Mouse (Mus musculus) CH12.LX (cell line): Measurements from ENCODE around the gene Ndufb2. TPM values are rescaled to one million over a fixed set of nuclear protein-coding genes. Genes with fewer than 3 reads are reported as not detected.
A peak's percentile ranks its signal among the peaks of the same experiment; 100 is the strongest.

Experiments
- DNase-seq: peaks from one replicate; pipeline ENCODE4 v3.0.0-alpha.2; 2013; ENCODE audit errors: extremely low read depth
- H3K27ac ChIP-seq: 2 replicates; pipeline ENCODE4 v1.5.1; 2012; ENCODE audit warnings: low read depth, mild to moderate bottlenecking, control low read depth, moderate library complexity; ENCODE audit not compliant: insufficient read depth
- H3K27me3 ChIP-seq: replicated peaks from 2 replicates; pipeline ENCODE3; 2012; ENCODE audit warnings: inconsistent platforms
- H3K36me3 ChIP-seq, 2 experiments: replicated peaks in 1 of 2; 2 replicates each; pipeline versions ENCODE3 to v1.6.1; 2012; ENCODE audit warnings: inconsistent platforms in 1 of 2, low read length in 1 of 2, mild to moderate bottlenecking in 1 of 2, mixed read lengths in 1 of 2, moderate library complexity in 1 of 2; ENCODE audit not compliant: control insufficient read depth in 1 of 2, insufficient read depth in 1 of 2
- H3K4me1 ChIP-seq, 2 experiments: 2 replicates each; pipeline ENCODE4 v1.6.1; 2012; ENCODE audit warnings: inconsistent platforms in 1 of 2, moderate library complexity in 1 of 2; ENCODE audit not compliant: insufficient read depth in 2 of 2, control insufficient read depth in 1 of 2
- H3K4me2 ChIP-seq: 2 replicates; pipeline ENCODE4 v1.6.1; 2012; ENCODE audit warnings: low read depth, mild to moderate bottlenecking, control low read depth; ENCODE audit not compliant: poor library complexity, insufficient read depth, severe bottlenecking
- H3K4me3 ChIP-seq, 3 experiments: fragments of 150-350 bp in 1 of 3; sonication (generic) in 1 of 3; replicated peaks in 1 of 3; 2 replicates each; pipeline versions ENCODE3 to v1.5.1; 2011 to 2012; ENCODE audit warnings: low read depth in 2 of 3, low read length in 2 of 3, mild to moderate bottlenecking in 2 of 3, moderate library complexity in 2 of 3, control low read depth in 1 of 3, improper control_type of control experiment in 1 of 3, inconsistent platforms in 1 of 3, mixed read lengths in 1 of 3; ENCODE audit not compliant: poor library complexity in 1 of 3
- H3K79me2 ChIP-seq: replicated peaks from 2 replicates; pipeline ENCODE4 v1.6.1; 2012; ENCODE audit warnings: mild to moderate bottlenecking, moderate library complexity; ENCODE audit not compliant: control insufficient read depth, poor library complexity, insufficient read depth, severe bottlenecking; ENCODE audit errors: extremely low read depth
- H3K9ac ChIP-seq: 2 replicates; pipeline ENCODE4 v1.6.1; 2012; ENCODE audit warnings: low read depth, mild to moderate bottlenecking, control low read depth, moderate library complexity; ENCODE audit not compliant: insufficient read depth
- H3K9me3 ChIP-seq: replicated peaks from 2 replicates; pipeline ENCODE3; 2012; ENCODE audit warnings: low read length, inconsistent platforms, mixed read lengths
- BHLHE40 ChIP-seq: IDR thresholded peaks from 2 replicates; pipeline ENCODE4 v1.6.1; 2011; ENCODE audit warnings: mild to moderate bottlenecking, low read depth, low read length, improper control_type of control experiment
- CHD1 ChIP-seq: IDR thresholded peaks from 2 replicates; pipeline ENCODE4 v1.6.1; 2012; ENCODE audit warnings: low read depth, low read length, improper control_type of control experiment, inconsistent platforms
- CHD2 ChIP-seq: IDR thresholded peaks from 2 replicates; pipeline ENCODE4 v1.6.1; 2011; ENCODE audit warnings: low read length, improper control_type of control experiment
- CTCF ChIP-seq, 2 experiments: IDR thresholded peaks in 1 of 2; conservative IDR thresholded peaks in 1 of 2; 2 replicates each; pipeline ENCODE4 v1.5.1; 2011 to 2012; ENCODE audit warnings: low read depth in 2 of 2, low read length in 2 of 2, improper control_type of control experiment in 1 of 2, inconsistent platforms in 1 of 2, mild to moderate bottlenecking in 1 of 2, moderate library complexity in 1 of 2
- E2F4 ChIP-seq: IDR thresholded peaks from 2 replicates; pipeline ENCODE4 v1.6.1; 2011; ENCODE audit warnings: low read depth, low read length, improper control_type of control experiment; ENCODE audit not compliant: insufficient replicate concordance
- ELF1 ChIP-seq: IDR thresholded peaks from 2 replicates; pipeline ENCODE4 v1.6.1; 2014; ENCODE audit warnings: low read depth, mild to moderate bottlenecking, inconsistent platforms, low read length, improper control_type of control experiment
- EP300 ChIP-seq: IDR thresholded peaks from 2 replicates; pipeline ENCODE4 v1.6.1; 2011; ENCODE audit warnings: low read length, improper control_type of control experiment
- ETS1 ChIP-seq: conservative IDR thresholded peaks from 2 replicates; pipeline ENCODE4 v1.6.1; 2012; ENCODE audit warnings: low read depth, mild to moderate bottlenecking, inconsistent platforms, low read length, improper control_type of control experiment, moderate library complexity
- HCFC1 ChIP-seq: IDR thresholded peaks from 2 replicates; pipeline ENCODE4 v1.6.1; 2012; ENCODE audit warnings: low read depth, mild to moderate bottlenecking, inconsistent platforms, low read length, improper control_type of control experiment
- IRF4 ChIP-seq: IDR thresholded peaks from 2 replicates; pipeline ENCODE4 v1.6.1; 2014; ENCODE audit warnings: low read depth, mild to moderate bottlenecking, inconsistent platforms, low read length, improper control_type of control experiment
- KAT2A ChIP-seq: IDR thresholded peaks from 2 replicates; pipeline ENCODE4 v1.6.1; 2012; ENCODE audit warnings: low read length, improper control_type of control experiment, inconsistent platforms; ENCODE audit not compliant: insufficient replicate concordance
- MAFK ChIP-seq: IDR thresholded peaks from 2 replicates; pipeline ENCODE4 v1.6.1; 2011; ENCODE audit warnings: low read length, improper control_type of control experiment; ENCODE audit not compliant: insufficient replicate concordance
- MAX ChIP-seq: IDR thresholded peaks from 2 replicates; pipeline ENCODE4 v1.6.1; 2011; ENCODE audit warnings: low read length, improper control_type of control experiment
- MAZ ChIP-seq: IDR thresholded peaks from 2 replicates; pipeline ENCODE4 v1.6.1; 2012; ENCODE audit warnings: low read depth, mild to moderate bottlenecking, inconsistent platforms, low read length, improper control_type of control experiment, moderate library complexity
- MEF2A ChIP-seq: IDR thresholded peaks from 2 replicates; pipeline ENCODE4 v1.6.1; 2014; ENCODE audit warnings: low read depth, mild to moderate bottlenecking, inconsistent platforms, low read length, improper control_type of control experiment, borderline replicate concordance
- MXI1 ChIP-seq: IDR thresholded peaks from 2 replicates; pipeline ENCODE4 v1.6.1; 2011; ENCODE audit warnings: mild to moderate bottlenecking, low read depth, low read length, improper control_type of control experiment
- MYC ChIP-seq: IDR thresholded peaks from 2 replicates; pipeline ENCODE4 v1.6.1; 2011; ENCODE audit warnings: low read depth, mild to moderate bottlenecking, improper control_type of control experiment, low read length
- NELFE ChIP-seq: IDR thresholded peaks from 2 replicates; pipeline ENCODE4 v1.6.1; 2011; ENCODE audit warnings: low read depth, low read length, improper control_type of control experiment
- NRF1 ChIP-seq: IDR thresholded peaks from 2 replicates; pipeline ENCODE4 v1.6.1; 2014; ENCODE audit warnings: low read depth, mild to moderate bottlenecking, inconsistent platforms, low read length, improper control_type of control experiment, moderate library complexity
- PAX5 ChIP-seq: IDR thresholded peaks from 2 replicates; pipeline ENCODE4 v1.6.1; 2012; ENCODE audit warnings: low read length, inconsistent platforms, mixed read lengths
- POLR2AphosphoS2 ChIP-seq: IDR thresholded peaks from 2 replicates; pipeline ENCODE4 v1.6.1; 2011; ENCODE audit warnings: low read depth, low read length, improper control_type of control experiment
- RAD21 ChIP-seq: IDR thresholded peaks from 2 replicates; pipeline ENCODE4 v1.6.1; 2011; ENCODE audit warnings: low read depth, mild to moderate bottlenecking, low read length, improper control_type of control experiment, moderate library complexity
- SIN3A ChIP-seq: IDR thresholded peaks from 2 replicates; pipeline ENCODE4 v1.6.1; 2012; ENCODE audit warnings: low read length, improper control_type of control experiment, inconsistent platforms
- SMC3 ChIP-seq: IDR thresholded peaks from 2 replicates; pipeline ENCODE4 v1.6.1; 2011; ENCODE audit warnings: low read depth, low read length, improper control_type of control experiment
- TCF12 ChIP-seq: IDR thresholded peaks from 2 replicates; pipeline ENCODE4 v1.6.1; 2014; ENCODE audit warnings: low read depth, mild to moderate bottlenecking, inconsistent platforms, low read length, improper control_type of control experiment
- UBTF ChIP-seq: IDR thresholded peaks from 2 replicates; pipeline ENCODE4 v1.6.1; 2012; ENCODE audit warnings: low read depth, mild to moderate bottlenecking, inconsistent platforms, low read length, improper control_type of control experiment, moderate library complexity
- USF2 ChIP-seq: conservative IDR thresholded peaks from 2 replicates; pipeline ENCODE4 v1.6.1; 2011; ENCODE audit warnings: low read depth, low read length, improper control_type of control experiment
- ZC3H11A ChIP-seq: IDR thresholded peaks from 2 replicates; pipeline ENCODE4 v1.6.1; 2012; ENCODE audit warnings: low read depth, mild to moderate bottlenecking, inconsistent platforms, low read length, improper control_type of control experiment
- ZKSCAN1 ChIP-seq: IDR thresholded peaks from 2 replicates; pipeline ENCODE4 v1.6.1; 2012; ENCODE audit warnings: low read depth, inconsistent platforms, low read length, improper control_type of control experiment, borderline replicate concordance
- ZMIZ1 ChIP-seq: IDR thresholded peaks from 2 replicates; pipeline ENCODE4 v1.6.1; 2012; ENCODE audit warnings: low read depth, mild to moderate bottlenecking, inconsistent platforms, low read length, improper control_type of control experiment
- ZNF384 ChIP-seq: IDR thresholded peaks from 2 replicates; pipeline ENCODE4 v1.6.1; 2012; ENCODE audit warnings: low read depth, low read length, improper control_type of control experiment, inconsistent platforms
- dilution Hi-C: fragments of 300-500 bp; cut with MboI; formaldehyde crosslinking; loops from 2 replicates; pipeline ENCODE4 v1.14.3; 2020; ENCODE audit warnings: low sequenced_read_pairs; ENCODE audit not compliant: extremely low pct_unique_long_range_greater_than_20kb, extremely low pct_ligation_motif_present
- in situ Hi-C: fragments of 300-500 bp; cut with MboI; formaldehyde crosslinking; loops from 3 replicates; pipeline ENCODE4 v1.14.3; 2019; ENCODE audit warnings: low sequenced_read_pairs, low pct_ligation_motif_present, low pct_unique_long_range_greater_than_20kb, mixed read lengths
- polyA plus RNA-seq: library from polyadenylated mRNA; unstranded; fragments of >175 nt; gene quantifications from 2 replicates; pipeline ENCODE4 v1.2.1, GENCODE M21; 2012; ENCODE audit warnings: low read depth; ENCODE audit not compliant: insufficient read length
- total RNA-seq, 2 experiments: library from RNA; depleted of rRNA; stranded (reverse); fragments of 300-350 nt in 1 of 2; fragments of >200 nt in 1 of 2; gene quantifications; 2 replicates each; pipeline ENCODE4 v1.2.3; 2012 to 2014

Ndufb2 gene
- total and polyA plus RNA-seq, 3 experiments: 90.9 to 225 (median 162) TPM

GRCm38 (mm10) chr6:39570426-39570825 lies 21.9 kb upstream of the Ndufb2 start:
- no peak for DNase-seq
- Histone ChIP-seq H3K79me2 (no peaks in the 10 kb centered on the region), H3K27ac (no peak overlapping the region), H3K4me1 (peaks cover 0 to 10% of the 10 kb centered on the region in 2 experiments; a peak in 2 of 4 replicates), H3K4me2 (no peak overlapping the region), H3K36me3 (no peaks in the 10 kb centered on the region), H3K27me3 (no peaks in the 10 kb centered on the region), H3K9ac (no peak overlapping the region), H3K4me3 (no peak overlapping the region), H3K9me3 (no peaks in the 10 kb centered on the region)
- no peak for TF ChIP-seq E2F4
- no peak for TF ChIP-seq BHLHE40
- no peak for TF ChIP-seq NELFE
- TF ChIP-seq ELF1: no peak
- no peak for TF ChIP-seq SMC3
- TF ChIP-seq RAD21: no peak
- TF ChIP-seq MYC: no peak
- TF ChIP-seq POLR2AphosphoS2: no peak
- TF ChIP-seq HCFC1: no peak
- TF ChIP-seq SIN3A: no peak
- no peak for TF ChIP-seq UBTF
- in situ Hi-C loops (no loop called here), dilution Hi-C loops (loop anchor here (25.0 kb wide), 1 partner anchor 108 kb away; no protein-coding TSS in a partner anchor)

GRCm38 (mm10) chr6:39573791-39574554 lies 18.4 kb upstream of the Ndufb2 start, which contains the start of gene Adck2:
Gene Adck2, plus strand, starts transcription at chr6:39573873.
- Histone ChIP-seq H3K9ac (peak within 1 kb of the TSS; percentile 78), H3K9me3 (no peaks in the 10 kb centered on the region), H3K36me3 (peaks cover 3 to 26% of the 10 kb centered on the region in 2 experiments), H3K4me2 (peak within 1 kb of the TSS; percentile 69), H3K4me1 (peaks cover 0 to 19% of the 10 kb centered on the region in 2 experiments; a peak in 2 of 4 replicates), H3K4me3 (peak within 1 kb of the TSS; percentile 76 to 85 (median 81)), H3K27me3 (no peaks in the 10 kb centered on the region), H3K79me2 (no peaks in the 10 kb centered on the region), H3K27ac (peak within 1 kb of the TSS; percentile 38)
- peak; percentile 87 for DNase-seq
- in situ Hi-C loops: no loop called here
- dilution Hi-C loops: loop anchor here (25.0 kb wide), 1 partner anchor 112 kb away; no protein-coding TSS in a partner anchor
- no peak for TF ChIP-seq ZKSCAN1
- TF ChIP-seq HCFC1: peak; percentile 80
- peak; percentile 95 for TF ChIP-seq ELF1
- TF ChIP-seq ETS1: no peak
- peak; percentile 91 for TF ChIP-seq NELFE
- no peak for TF ChIP-seq MEF2A
- peak; percentile 1 for TF ChIP-seq RAD21
- TF ChIP-seq ZMIZ1: peak; percentile 83
- TF ChIP-seq KAT2A: 0 out of 2 replicates have a peak, but pooled peaks have one; percentile 33
- peak; percentile 80 for TF ChIP-seq UBTF
- TF ChIP-seq MAZ: no peak
- peak in 1 of 2 experiments; percentile 51; a peak in 2 of 4 replicates for TF ChIP-seq CTCF (conservative IDR thresholded peaks at IDR 0.05 in 1 of 2, IDR thresholded peaks at IDR 0.05 in 1 of 2; ENCODE audit: low read depth in 2 of 2, low read length in 2 of 2)
- TF ChIP-seq SMC3: peak; percentile 19; the same call in 1 of the 2 replicates
- no peak for TF ChIP-seq CHD1
- TF ChIP-seq PAX5: no peak
- no peak for TF ChIP-seq ZC3H11A
- TF ChIP-seq CHD2: no peak
- TF ChIP-seq MXI1: peak; percentile 68
- TF ChIP-seq IRF4: peak; percentile 69
- no peak for TF ChIP-seq EP300
- TF ChIP-seq MAX: peak; percentile 71; the same call in 1 of the 2 replicates
- no peak for TF ChIP-seq MAFK
- TF ChIP-seq USF2: no peak
- TF ChIP-seq TCF12: peak; percentile 90
- no peak for TF ChIP-seq ZNF384
- TF ChIP-seq NRF1: no peak
